Mouse (Mus musculus): ENCODE measurements around the gene 1700010I14Rik.

GRCm38 (mm10) chr17:8961644-8962043, 26.5 kb upstream of the 1700010I14Rik start:
- no peak for TF ChIP-seq POLR2A (IDR thresholded peaks at IDR 0.05; ENCODE audit: low read depth, low read length)
- TF ChIP-seq CTCF (IDR thresholded peaks at IDR 0.05; ENCODE audit: borderline replicate concordance, insufficient read depth, low read length): no peak

Measured in embryonic fibroblast, embryonic 13.5 days (primary cell).